Mouse (Mus musculus) liver, embryonic 16.5 days (tissue): ENCODE results near the gene Pld3. TPM values are rescaled to one million over a fixed set of nuclear protein-coding genes. Genes with fewer than 3 reads are reported as not detected.
A peak's percentile ranks its signal among the peaks of the same experiment; 100 is the strongest.

Experiments used
- ATAC-seq: fragments of 200-750 bp; cut with Nextera tagmentation; 2 replicates; pipeline ENCODE4 v1.8.0; 2017; ENCODE audit warnings: low read depth, mild to moderate bottlenecking, moderate number of reproducible peaks, moderate library complexity
- H3K27ac ChIP-seq: fragments of 300-500 bp; sonication (generic); 2 replicates; pipeline ENCODE4 v1.5.1; 2014; ENCODE audit warnings: mild to moderate bottlenecking, low read length
- H3K27me3 ChIP-seq: fragments of 300-500 bp; sonication (generic); 2 replicates; pipeline ENCODE4 v1.6.1; 2014; ENCODE audit warnings: low read depth, low read length, mixed read lengths; ENCODE audit not compliant: control insufficient read depth, insufficient read depth
- H3K36me3 ChIP-seq: fragments of 300-500 bp; sonication (generic); 2 replicates; pipeline ENCODE4 v1.6.1; 2014; ENCODE audit warnings: mild to moderate bottlenecking; ENCODE audit not compliant: control insufficient read depth, insufficient read depth
- H3K4me1 ChIP-seq: fragments of 300-500 bp; sonication (generic); 2 replicates; pipeline ENCODE4 v1.6.1; 2014; ENCODE audit warnings: low read depth, low read length, mixed read lengths; ENCODE audit not compliant: control insufficient read depth
- H3K4me2 ChIP-seq: fragments of 300-500 bp; sonication (generic); 2 replicates; pipeline ENCODE4 v1.6.1; 2014; ENCODE audit warnings: low read depth, low read length, mixed read lengths
- H3K4me3 ChIP-seq: fragments of 300-500 bp; sonication (generic); 2 replicates; pipeline ENCODE4 v1.5.1; 2014; ENCODE audit warnings: low read depth, mild to moderate bottlenecking, low read length
- H3K9ac ChIP-seq: fragments of 300-500 bp; sonication (generic); 2 replicates; pipeline ENCODE4 v1.6.1; 2014; ENCODE audit warnings: low read depth, low read length
- H3K9me3 ChIP-seq: fragments of 300-500 bp; sonication (generic); replicated peaks from 2 replicates; pipeline ENCODE4 v1.6.1; 2016; ENCODE audit warnings: low read length; ENCODE audit not compliant: control insufficient read depth
- WGBS: fragments of 180-500 bp; shearing (Covaris S2); extraction: QIAGEN DNeasy Blood & Tissue Kit; methylation state at CpG from one replicate; pipeline ENCODE4 v1.1.7; 2014; ENCODE audit not compliant: insufficient replicate concordance; 5-methylcytosine and 5-hydroxymethylcytosine counted together
- polyA plus RNA-seq: library from polyadenylated mRNA; unstranded; fragments of >200 nt; fragmentation: Nextera tagmentation; extraction: Ambion mirVana; gene quantifications from 2 replicates; pipeline ENCODE4 v1.2.1, GENCODE M21; 2015

Gene Pld3
- polyA plus RNA-seq, 1 experiment from 2014 or later: 101 TPM

GRCm38 (mm10) chr7:27522967-27523366 is 30.1 kb downstream of the Pld3 start, which contains the start of gene Hipk4:
Hipk4 (plus strand) TSS chr7:27523267.
- Histone ChIP-seq H3K9me3 (no peaks in the 10 kb centered on the region), H3K9ac (no peak within 1 kb of the TSS), H3K27me3 (no peaks in the 10 kb centered on the region), H3K4me2 (no peak within 1 kb of the TSS), H3K36me3 (no peaks in the 10 kb centered on the region), H3K27ac (no peak within 1 kb of the TSS), H3K4me3 (no peak within 1 kb of the TSS), H3K4me1 (peaks cover 16% of the 10 kb centered on the region)
- no peak for ATAC-seq
- WGBS: 62% methylated on average over 5 of the region's 5 CpGs

- 80% methylated on average over 1 of the region's 1 CpGs for WGBS
- H3K27ac ChIP-seq: no peak overlapping the region
These were observed 32.4 kb downstream of the Pld3 start for GRCm38 (mm10) chr7:27520599-27520998.

GRCm38 (mm10) chr7:27520104-27520503 is 32.9 kb downstream of the Pld3 start:
- Histone ChIP-seq H3K4me2 (no peak overlapping the region), H3K27me3 (no peaks in the 10 kb centered on the region), H3K27ac (no peak overlapping the region), H3K9ac (no peak overlapping the region), H3K4me3 (no peak overlapping the region), H3K36me3 (no peaks in the 10 kb centered on the region), H3K4me1 (peaks cover under 1% of the 10 kb centered on the region; the same call in 1 of the 2 replicates), H3K9me3 (no peaks in the 10 kb centered on the region)
- ATAC-seq: no peak

More at GRCm38 (mm10) chr7:27520599-27520998, 32.4 kb downstream of the Pld3 start:
- Histone ChIP-seq H3K9ac (no peak overlapping the region), H3K36me3 (no peaks in the 10 kb centered on the region), H3K27me3 (no peaks in the 10 kb centered on the region), H3K4me1 (peaks cover 5% of the 10 kb centered on the region), H3K4me2 (no peak overlapping the region), H3K4me3 (no peak overlapping the region), H3K9me3 (no peaks in the 10 kb centered on the region)
- ATAC-seq: no peak

GRCm38 (mm10) chr7:27518314-27518713 is 34.7 kb downstream of the Pld3 start:
- no peak overlapping the region for H3K27ac ChIP-seq
- WGBS: 60% methylated on average over 9 of the region's 9 CpGs
- no peaks in the 10 kb centered on the region for H3K27me3 ChIP-seq
- H3K9ac ChIP-seq: no peak overlapping the region
- H3K9me3 ChIP-seq: no peaks in the 10 kb centered on the region
- H3K4me1 ChIP-seq: no peaks in the 10 kb centered on the region
- H3K4me3 ChIP-seq: no peak overlapping the region
- H3K36me3 ChIP-seq: no peaks in the 10 kb centered on the region
- H3K4me2 ChIP-seq: no peak overlapping the region
- ATAC-seq: no peak

GRCm38 (mm10) chr7:27514961-27515360 is 38.1 kb downstream of the Pld3 start:
- no peak for ATAC-seq

GRCm38 (mm10) chr7:27510809-27511208 is 42.2 kb downstream of the Pld3 start:
- H3K4me1 ChIP-seq: peaks cover 25% of the 10 kb centered on the region
- H3K27ac ChIP-seq: no peak overlapping the region
- 86% methylated on average over 2 of the region's 2 CpGs for WGBS
- no peak for ATAC-seq
- H3K4me3 ChIP-seq: no peak overlapping the region
- H3K9ac ChIP-seq: no peak overlapping the region
- H3K36me3 ChIP-seq: no peaks in the 10 kb centered on the region
- H3K4me2 ChIP-seq: no peak overlapping the region
- H3K27me3 ChIP-seq: no peaks in the 10 kb centered on the region
- H3K9me3 ChIP-seq: no peaks in the 10 kb centered on the region

More at GRCm38 (mm10) chr7:27514961-27515360, 38.1 kb downstream of the Pld3 start:
- Histone ChIP-seq H3K4me3 (no peak overlapping the region), H3K9me3 (no peaks in the 10 kb centered on the region), H3K4me1 (no peaks in the 10 kb centered on the region), H3K27me3 (no peaks in the 10 kb centered on the region), H3K9ac (no peak overlapping the region), H3K36me3 (no peaks in the 10 kb centered on the region), H3K27ac (no peak overlapping the region), H3K4me2 (no peak overlapping the region)
- 71% methylated on average over 9 of the region's 9 CpGs for WGBS

- H3K4me3 ChIP-seq: peak overlapping the region; percentile 83
- H3K27me3 ChIP-seq: no peaks in the 10 kb centered on the region
- no peaks in the 10 kb centered on the region for H3K36me3 ChIP-seq
- peak; percentile 77 for ATAC-seq
- WGBS: 22% methylated on average over 6 of the region's 6 CpGs
- peak overlapping the region; percentile 99 for H3K4me2 ChIP-seq
- no peaks in the 10 kb centered on the region for H3K9me3 ChIP-seq
- peak overlapping the region; percentile 100 for H3K27ac ChIP-seq
- H3K4me1 ChIP-seq: peaks cover 25% of the 10 kb centered on the region
- H3K9ac ChIP-seq: peak overlapping the region; percentile 72
These were observed 44.4 kb downstream of the Pld3 start for GRCm38 (mm10) chr7:27508648-27509005.

- Histone ChIP-seq H3K27ac (peak overlapping the region; percentile 100), H3K9ac (peak overlapping the region; percentile 84), H3K4me3 (peak overlapping the region; percentile 83), H3K36me3 (no peaks in the 10 kb centered on the region), H3K27me3 (no peaks in the 10 kb centered on the region), H3K4me1 (peaks cover 25% of the 10 kb centered on the region), H3K9me3 (no peaks in the 10 kb centered on the region), H3K4me2 (peak overlapping the region; percentile 99)
- under 1% methylated on average over 53 of the region's 54 CpGs for WGBS
- ATAC-seq: peak; percentile 95
These were observed 45.0 kb downstream of the Pld3 start for GRCm38 (mm10) chr7:27507711-27508647.

GRCm38 (mm10) chr7:27506765-27507370 is 46.1 kb downstream of the Pld3 start:
- Histone ChIP-seq H3K27ac (peak overlapping the region; percentile 100), H3K4me1 (peaks cover 25% of the 10 kb centered on the region), H3K9ac (peak overlapping the region; percentile 84), H3K27me3 (no peaks in the 10 kb centered on the region), H3K4me3 (peak overlapping the region; percentile 83), H3K9me3 (no peaks in the 10 kb centered on the region), H3K36me3 (no peaks in the 10 kb centered on the region), H3K4me2 (peak overlapping the region; percentile 99)
- no peak for ATAC-seq
- WGBS: 37% methylated on average over 9 of the region's 9 CpGs
